Mouse (Mus musculus) C2C12 (cell line): ENCODE data around the gene Gm20388.

Source experiments
- CEBPB ChIP-seq: IDR thresholded peaks from one replicate; pipeline ENCODE4 v1.6.1; 2011; ENCODE audit warnings: low read depth, mild to moderate bottlenecking, control low read depth, moderate library complexity
- CTCF ChIP-seq: IDR thresholded peaks from one replicate; pipeline ENCODE4 v1.5.1; 2011; ENCODE audit not compliant: control insufficient read depth, insufficient read depth, insufficient read length
- MAX ChIP-seq: IDR thresholded peaks from one replicate; pipeline ENCODE4 v1.6.1; 2011; ENCODE audit warnings: mild to moderate bottlenecking, control low read depth
- MYOD1 ChIP-seq: IDR thresholded peaks from one replicate; pipeline ENCODE4 v1.6.1; 2011; ENCODE audit warnings: low read depth; ENCODE audit not compliant: control insufficient read depth, insufficient read length

DNA sequence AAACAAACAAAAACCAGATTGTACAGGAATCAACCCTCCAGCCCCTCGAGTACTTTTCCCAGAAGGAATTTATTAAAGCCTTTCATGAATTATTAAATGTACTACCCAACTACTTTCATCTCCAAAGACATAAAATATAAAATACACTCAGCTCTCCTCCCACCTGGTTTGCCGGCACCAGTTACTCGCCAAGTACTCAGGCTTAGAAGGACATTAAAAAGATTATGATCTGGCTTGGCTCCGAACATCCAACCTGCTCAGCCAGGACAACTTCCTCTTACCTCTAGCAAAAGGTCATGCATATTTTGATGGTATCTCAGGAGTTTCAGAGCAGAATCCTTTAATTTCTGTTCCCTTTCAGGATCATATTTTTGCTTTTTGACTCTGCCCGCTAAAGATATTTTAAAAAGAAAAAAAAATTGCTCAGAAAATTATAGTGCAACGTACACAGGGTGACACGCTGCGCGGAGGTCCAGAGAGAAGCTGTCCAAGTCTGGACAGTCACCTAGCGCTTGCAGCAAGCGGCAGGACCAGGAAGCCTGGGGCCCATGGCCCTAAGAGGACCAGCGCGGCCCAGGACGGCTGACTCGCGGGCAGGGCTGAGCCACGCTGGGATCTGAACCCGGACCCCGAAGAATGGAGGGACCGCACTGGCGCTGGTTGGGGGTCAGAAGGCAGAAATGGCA is 3407.3 kb downstream of the Gm20388 start:
- TF ChIP-seq MAX = no peak
- no peak for TF ChIP-seq CTCF
- no peak for TF ChIP-seq CEBPB
- no peak for TF ChIP-seq MYOD1
